9 mouse cellular contexts compared by ENCODE assay signal in genomic region chr6:120580713-120581015, GRCm38 (mm10). TPM values are rescaled to one million over a fixed set of nuclear protein-coding genes. Genes with fewer than 3 reads are reported as not detected.
DNase-seq lines count a peak whose midpoint lies in the region; ATAC-seq and TF ChIP-seq lines count a peak whose summit lies in the region.
"Had no signal": no experiment of that assay in that cellular context is flagged by ENCODE, and none has a peak within 500 bp of the region (broad histone marks: within the 10 kb centered on the region; RNA-seq: fewer than 3 reads in every experiment).

No protein-coding gene starts in this region.

- DNase-seq in heart, adult 11 months = peak; percentile 87
- no peak for DNase-seq in heart, postnatal 36 days
- DNase-seq in liver, embryonic 11.5 days (ENCODE audit: low spot score) = no peak
- DNase-seq in c-Kit-positive CD71-positive TER-119-positive erythroid progenitor cells, embryonic 14.5 days (ENCODE audit: low spot score) = no peak
- DNase-seq in lung, adult 18-20 months = no peak

- H3K36me3 ChIP-seq in E14TG2a.4 (ENCODE audit: insufficient read depth, low read length) = no peaks in the 10 kb centered on the region
- H3K36me3 ChIP-seq in forebrain, embryonic 13.5 days (ENCODE audit: poor library complexity, severe bottlenecking) = no peaks in the 10 kb centered on the region
- H3K36me3 ChIP-seq in liver, embryonic 11.5 days (ENCODE audit: control insufficient read depth, insufficient read depth, low read length) = no peaks in the 10 kb centered on the region
- H3K36me3 ChIP-seq in stomach, embryonic 16.5 days (ENCODE audit: control insufficient read depth, insufficient read depth, low read length) = no peaks in the 10 kb centered on the region
- H3K36me3 ChIP-seq: G1E had no signal

- no peaks in the 10 kb centered on the region for H3K9me3 ChIP-seq in E14TG2a.4 (ENCODE audit: low read length)
- H3K9me3 ChIP-seq in forebrain, embryonic 13.5 days (replicated peaks) = no peaks in the 10 kb centered on the region
- H3K9me3 ChIP-seq in liver, embryonic 11.5 days (ENCODE audit: control insufficient read depth, low read length) = no peaks in the 10 kb centered on the region
- no peaks in the 10 kb centered on the region for H3K9me3 ChIP-seq in stomach, embryonic 16.5 days (replicated peaks; ENCODE audit: control insufficient read depth, low read length)
- H3K9me3 ChIP-seq: G1E had no signal

- peak overlapping the region; percentile 86 for H3K27ac ChIP-seq in forebrain, embryonic 13.5 days
- no peak overlapping the region for H3K27ac ChIP-seq in liver, embryonic 11.5 days (ENCODE audit: low read depth, low read length)
- H3K27ac ChIP-seq in stomach, embryonic 16.5 days (ENCODE audit: low read length) = no peak overlapping the region

- intact Hi-C loops in heart, postnatal 36 days (cut with DNase I) = loop anchor here (2.0 to 5.0 kb wide), 2 partner anchors 87 to 156 kb away; partner anchors contain the start of gene Cecr2

- 4% methylated on average over 1 of the region's 1 CpGs for WGBS in forebrain, embryonic 13.5 days
- WGBS in liver, embryonic 11.5 days = 7% methylated on average over 1 of the region's 1 CpGs
- WGBS in stomach, embryonic 16.5 days = 4% methylated on average over 1 of the region's 1 CpGs

- peaks cover 39% of the 10 kb centered on the region for H3K27me3 ChIP-seq in E14TG2a.4 (ENCODE audit: insufficient read depth, low read length)
- H3K27me3 ChIP-seq in forebrain, embryonic 13.5 days = no peaks in the 10 kb centered on the region
- H3K27me3 ChIP-seq in liver, embryonic 11.5 days (replicated peaks; ENCODE audit: control insufficient read depth, insufficient read depth, low read length) = 0 out of 2 replicates have a peak, but pooled peaks cover 2% of the 10 kb centered on the region
- peaks cover 3% of the 10 kb centered on the region; the same call in 1 of the 2 replicates for H3K27me3 ChIP-seq in stomach, embryonic 16.5 days (ENCODE audit: control insufficient read depth, insufficient read depth, low read length)

- H3K4me2 ChIP-seq in forebrain, embryonic 13.5 days = peak overlapping the region; percentile 79
- H3K4me2 ChIP-seq in liver, embryonic 11.5 days = peak overlapping the region; percentile 90
- peak overlapping the region; percentile 91 for H3K4me2 ChIP-seq in stomach, embryonic 16.5 days (ENCODE audit: low read depth, low read length)

- peak overlapping the region; percentile 78 for H3K4me3 ChIP-seq in E14TG2a.4 (replicated peaks; ENCODE audit: low read length)
- peak overlapping the region; percentile 40 for H3K4me3 ChIP-seq in forebrain, embryonic 13.5 days
- peak overlapping the region; percentile 52 for H3K4me3 ChIP-seq in liver, embryonic 11.5 days (ENCODE audit: low read depth, low read length)
- peak overlapping the region; percentile 47 for H3K4me3 ChIP-seq in stomach, embryonic 16.5 days (replicated peaks; ENCODE audit: low read length)

- H3K9ac ChIP-seq in forebrain, embryonic 13.5 days = peak overlapping the region; percentile 59; the same call in 1 of the 2 replicates
- H3K9ac ChIP-seq in liver, embryonic 11.5 days (ENCODE audit: low read depth, low read length) = peak overlapping the region; percentile 28; the same call in 1 of the 2 replicates
- H3K9ac ChIP-seq in stomach, embryonic 16.5 days (ENCODE audit: low read length) = peak overlapping the region; percentile 66; the same call in 1 of the 2 replicates

- TF ChIP-seq CTCF in E14TG2a.4 (conservative IDR thresholded peaks at IDR 0.05; ENCODE audit: low read length) = no peak

- 0 out of 2 replicates have a peak, but pooled peaks have one; percentile 25 for ATAC-seq in forebrain, embryonic 13.5 days
- no peak for ATAC-seq in liver, embryonic 11.5 days (replicated peaks; ENCODE audit: low FRiP score)
- no peak for ATAC-seq in stomach, embryonic 16.5 days (ENCODE audit: insufficient read depth, low FRiP score)

- H3K4me1 ChIP-seq in E14TG2a.4 (replicated peaks; ENCODE audit: low read depth, low read length) = peaks cover 31% of the 10 kb centered on the region
- H3K4me1 ChIP-seq in forebrain, embryonic 13.5 days = peaks cover 28% of the 10 kb centered on the region
- peaks cover 17% of the 10 kb centered on the region for H3K4me1 ChIP-seq in liver, embryonic 11.5 days (replicated peaks; ENCODE audit: control insufficient read depth, insufficient read depth, low read length)
- H3K4me1 ChIP-seq in stomach, embryonic 16.5 days (ENCODE audit: control insufficient read depth, insufficient read depth, low read length) = peaks cover 10% of the 10 kb centered on the region

RNA-seq across cellular contexts. Expression of gene Hdhd5, which starts 49.5 kb away (rescaled TPM):
- total RNA-seq in heart, postnatal 36 days (2021) = 10 to 100 TPM; 17.7 to 22.2 TPM
- 15.7 and 16.6 TPM in 2 replicates for polyA plus RNA-seq in forebrain, embryonic 13.5 days (2015; fragmentation: Nextera tagmentation; extraction: Ambion mirVana)
- 19.9 and 20.7 TPM in 2 replicates for polyA plus RNA-seq in liver, embryonic 11.5 days (2014; fragmentation: Nextera tagmentation; extraction: Ambion mirVana)
- polyA plus RNA-seq in stomach, embryonic 16.5 days (2015; fragmentation: Nextera tagmentation; extraction: Ambion mirVana) = 15.9 and 16.1 TPM in 2 replicates
